Mouse (Mus musculus): Measurements from ENCODE around the gene Prima1. TPM values are rescaled to one million over a fixed set of nuclear protein-coding genes. Genes with fewer than 3 reads are reported as not detected.

Prima1 gene
- total RNA-seq (2012; rRNA removed) = not detected in 2 replicates
- not detected for polyA plus RNA-seq (2012; ENCODE audit: insufficient read depth in 1 of 2, insufficient read length in 2 of 2, low read depth in 1 of 2, low replicate concordance in 2 of 2, missing spikeins in 1 of 2)

DNA sequence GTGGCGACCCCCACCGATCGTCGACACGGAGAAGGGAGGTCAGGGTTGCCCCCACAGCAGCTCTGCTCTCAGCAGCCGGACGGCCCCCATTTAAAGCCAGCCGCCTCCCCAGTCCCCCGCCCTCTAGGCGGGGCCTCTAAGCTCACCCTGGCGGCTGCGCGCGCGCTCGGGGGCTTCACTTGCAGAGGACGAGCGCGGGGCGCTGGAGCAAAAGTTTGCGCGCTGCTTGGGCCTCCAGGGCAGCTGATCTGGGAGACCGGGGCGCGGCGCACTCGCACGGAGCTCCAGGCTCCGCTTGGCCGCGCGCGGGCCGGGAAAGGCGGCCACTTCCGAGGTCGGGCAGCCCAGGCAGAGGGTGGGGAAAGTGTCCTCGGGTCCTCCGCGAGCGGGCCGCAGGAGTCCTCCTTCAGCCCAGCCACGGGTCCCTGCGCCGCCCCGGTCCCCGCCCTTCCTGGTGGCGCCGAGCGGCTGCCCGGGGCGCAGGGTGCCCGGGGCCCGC is at the start of gene Prima1:
Gene Prima1, minus strand, starts transcription at position 68 of the 499 bp plus-strand sequence.
- H3K4me3 ChIP-seq (ENCODE audit: control insufficient read depth in 1 of 2, insufficient read depth in 1 of 2, low read depth in 2 of 2, low read length in 2 of 2) = no peak within 1 kb of the TSS
- H3K27ac ChIP-seq (ENCODE audit: control insufficient read depth, low read depth, low read length) = no peak within 1 kb of the TSS
- no peaks in the 10 kb centered on the region for H3K4me1 ChIP-seq (ENCODE audit: control insufficient read depth in 1 of 2, insufficient read depth in 2 of 2, low read length in 2 of 2)
- H3K79me2 ChIP-seq (ENCODE audit: control insufficient read depth, insufficient read depth, low read length, poor library complexity) = no peaks in the 10 kb centered on the region
- H3K9me3 ChIP-seq (replicated peaks; ENCODE audit: insufficient read depth, low read length) = no peaks in the 10 kb centered on the region
- H3K9ac ChIP-seq (ENCODE audit: control insufficient read depth, low read depth, low read length, poor library complexity, severe bottlenecking) = no peak within 1 kb of the TSS
- H3K36me3 ChIP-seq (ENCODE audit: control insufficient read depth in 1 of 2, insufficient read depth in 2 of 2, low read length in 2 of 2) = no peaks in the 10 kb centered on the region
- no peaks in the 10 kb centered on the region for H3K27me3 ChIP-seq (ENCODE audit: control insufficient read depth in 1 of 2, insufficient read depth in 2 of 2, low read length in 2 of 2)
- no peak for DNase-seq (ENCODE audit: low read depth, low spot score)
- no peak for TF ChIP-seq MEF2A (IDR thresholded peaks at IDR 0.05; ENCODE audit: extremely low read depth, insufficient replicate concordance, low read depth, low read length, poor library complexity, severe bottlenecking)

DNA sequence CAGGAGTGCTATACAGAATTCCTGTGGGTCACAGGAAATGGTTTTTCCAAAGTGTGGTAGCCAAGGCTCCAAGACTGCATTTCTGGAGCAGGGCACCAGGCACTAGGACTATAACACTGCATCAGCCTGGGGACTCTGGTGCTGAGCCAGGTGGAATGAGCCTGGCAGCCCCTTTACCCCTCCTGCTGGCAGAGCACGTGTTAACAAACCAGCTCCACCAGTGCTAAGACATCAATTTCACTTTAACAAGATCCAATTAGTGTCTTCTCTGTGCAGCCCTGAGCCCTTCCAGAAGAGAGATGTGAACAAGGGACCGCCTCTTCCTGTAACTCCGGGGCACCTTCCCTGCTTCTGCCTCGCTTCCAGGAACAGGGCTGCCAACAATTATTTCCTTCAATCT is 45.3 kb upstream of the Prima1 start:
- Histone ChIP-seq H3K79me2 (ENCODE audit: control insufficient read depth, insufficient read depth, low read length, poor library complexity) (no peaks in the 10 kb centered on the region), H3K4me1 (ENCODE audit: control insufficient read depth in 1 of 2, insufficient read depth in 2 of 2, low read length in 2 of 2) (no peaks in the 10 kb centered on the region), H3K9ac (ENCODE audit: control insufficient read depth, low read depth, low read length, poor library complexity, severe bottlenecking) (no peak overlapping the region), H3K27me3 (ENCODE audit: control insufficient read depth in 1 of 2, insufficient read depth in 2 of 2, low read length in 2 of 2) (no peaks in the 10 kb centered on the region), H3K27ac (ENCODE audit: control insufficient read depth, low read depth, low read length) (no peak overlapping the region), H3K4me3 (ENCODE audit: control insufficient read depth in 1 of 2, insufficient read depth in 1 of 2, low read depth in 2 of 2, low read length in 2 of 2) (no peak overlapping the region), H3K9me3 (replicated peaks; ENCODE audit: insufficient read depth, low read length) (no peaks in the 10 kb centered on the region), H3K36me3 (ENCODE audit: control insufficient read depth in 1 of 2, insufficient read depth in 2 of 2, low read length in 2 of 2) (no peaks in the 10 kb centered on the region)
- no peak for DNase-seq (ENCODE audit: low read depth, low spot score)
- TF ChIP-seq RCOR1 (IDR thresholded peaks at IDR 0.05; ENCODE audit: low read depth, low read length) (no peak), ZKSCAN1 (IDR thresholded peaks at IDR 0.05; ENCODE audit: low read depth, low read length) (no peak), ZNF384 (IDR thresholded peaks at IDR 0.05; ENCODE audit: low read depth, low read length) (no peak), KAT2A (conservative IDR thresholded peaks at IDR 0.05; ENCODE audit: low read depth, low read length) (no peak), UBTF (IDR thresholded peaks at IDR 0.05; ENCODE audit: borderline replicate concordance, insufficient read depth, low read depth, low read length) (no peak), SIN3A (IDR thresholded peaks at IDR 0.05; ENCODE audit: low read length) (no peak), SMC3 (IDR thresholded peaks at IDR 0.05; ENCODE audit: low read depth, low read length) (no peak), RAD21 (IDR thresholded peaks at IDR 0.05; ENCODE audit: low read depth, low read length) (no peak), JUND (IDR thresholded peaks at IDR 0.05; ENCODE audit: low read depth, low read length) (no peak), NELFE (IDR thresholded peaks at IDR 0.05; ENCODE audit: low read depth, low read length) (no peak), GATA1 (IDR thresholded peaks at IDR 0.05; ENCODE audit: low read depth, low read length) (no peak), CHD1 (IDR thresholded peaks at IDR 0.05; ENCODE audit: low read depth, low read length) (no peak), EP300 (IDR thresholded peaks at IDR 0.05; ENCODE audit: low read depth in 1 of 2, low read length in 2 of 2) (no peak), ZC3H11A (IDR thresholded peaks at IDR 0.05; ENCODE audit: low read depth, low read length) (no peak), POLR2A (IDR thresholded peaks at IDR 0.05; ENCODE audit: control insufficient read depth in 1 of 2, insufficient read depth in 1 of 2, low read depth in 1 of 2, low read length in 2 of 2, poor library complexity in 1 of 2) (no peak), TCF12 (IDR thresholded peaks at IDR 0.05; ENCODE audit: low read depth, low read length) (no peak), ZMIZ1 (IDR thresholded peaks at IDR 0.05; ENCODE audit: low read depth, low read length) (no peak), TBP (IDR thresholded peaks at IDR 0.05; ENCODE audit: low read depth, low read length) (no peak)
